Mouse (Mus musculus): ENCODE measurements around the gene Mvb12a.

Mvb12a gene

GRCm38 (mm10) chr8:71592374-71593170, 49.9 kb downstream of the Mvb12a start:
- DNase-seq (ENCODE audit: low read depth, low spot score), result peak; percentile 96

- no peak for DNase-seq (ENCODE audit: low read depth, low spot score)
These were observed 51.0 kb downstream of the Mvb12a start for GRCm38 (mm10) chr8:71593556-71594323.

- DNase-seq (ENCODE audit: low read depth, low spot score), result no peak
These were observed 51.6 kb downstream of the Mvb12a start for GRCm38 (mm10) chr8:71594324-71594722.

GRCm38 (mm10) chr8:71595862-71596261, 53.1 kb downstream of the Mvb12a start:
- DNase-seq (ENCODE audit: low read depth, low spot score), result peak; percentile 92

- DNase-seq (ENCODE audit: low read depth, low spot score), result no peak
These were observed 53.7 kb downstream of the Mvb12a start for GRCm38 (mm10) chr8:71596384-71596783.

GRCm38 (mm10) chr8:71596798-71597197, 54.1 kb downstream of the Mvb12a start:
- no peak for DNase-seq (ENCODE audit: low read depth, low spot score)

GRCm38 (mm10) chr8:71597451-71597850, 54.7 kb downstream of the Mvb12a start, which contains the start of gene Fam129c:
Gene Fam129c (plus strand): TSS chr8:71597648.
- no peak for DNase-seq (ENCODE audit: low read depth, low spot score)
